Mouse (Mus musculus): ENCODE measurements around the gene Ddx25. TPM values are rescaled to one million over a fixed set of nuclear protein-coding genes. Genes with fewer than 3 reads are reported as not detected.

Ddx25 gene
- polyA plus RNA-seq, 1 experiment from 2014 or later, result 1.2 TPM

- Histone ChIP-seq H3K4me1 (ENCODE audit: control insufficient read depth, insufficient read depth, low read length) (0 out of 2 replicates have a peak, but pooled peaks cover 1% of the 10 kb centered on the region), H3K36me3 (ENCODE audit: control insufficient read depth, insufficient read depth, low read length) (no peaks in the 10 kb centered on the region), H3K27ac (ENCODE audit: low read length) (no peak overlapping the region), H3K27me3 (ENCODE audit: control insufficient read depth, insufficient read depth, low read length) (no peaks in the 10 kb centered on the region), H3K9me3 (replicated peaks; ENCODE audit: control insufficient read depth, low read length) (no peaks in the 10 kb centered on the region), H3K9ac (ENCODE audit: low read length) (no peak overlapping the region), H3K4me2 (ENCODE audit: low read depth, low read length) (no peak overlapping the region), H3K4me3 (replicated peaks; ENCODE audit: low read length) (no peak overlapping the region)
- 73% methylated on average over 3 of the region's 3 CpGs for WGBS
- ATAC-seq (ENCODE audit: insufficient read depth, low FRiP score), result no peak
Observed at GRCm38 (mm10) chr9:35529141-35529540, 29.2 kb downstream of the Ddx25 start.

GRCm38 (mm10) chr9:35523941-35524411 lies 34.4 kb downstream of the Ddx25 start:
- no peak overlapping the region for H3K4me3 ChIP-seq (replicated peaks; ENCODE audit: low read length)
- 0 out of 2 replicates have a peak, but pooled peaks cover 6% of the 10 kb centered on the region for H3K4me1 ChIP-seq (ENCODE audit: control insufficient read depth, insufficient read depth, low read length)
- no peaks in the 10 kb centered on the region for H3K27me3 ChIP-seq (ENCODE audit: control insufficient read depth, insufficient read depth, low read length)
- H3K36me3 ChIP-seq (ENCODE audit: control insufficient read depth, insufficient read depth, low read length), result no peaks in the 10 kb centered on the region
- H3K27ac ChIP-seq (ENCODE audit: low read length), result peak overlapping the region; percentile 74; the same call in 1 of the 2 replicates
- no peaks in the 10 kb centered on the region for H3K9me3 ChIP-seq (replicated peaks; ENCODE audit: control insufficient read depth, low read length)
- no peak overlapping the region for H3K9ac ChIP-seq (ENCODE audit: low read length)
- H3K4me2 ChIP-seq (ENCODE audit: low read depth, low read length), result no peak overlapping the region; the same call in 1 of the 2 replicates
- ATAC-seq (ENCODE audit: insufficient read depth, low FRiP score), result peak; percentile 78
- 10% methylated on average over 7 of the region's 7 CpGs for WGBS

DNA sequence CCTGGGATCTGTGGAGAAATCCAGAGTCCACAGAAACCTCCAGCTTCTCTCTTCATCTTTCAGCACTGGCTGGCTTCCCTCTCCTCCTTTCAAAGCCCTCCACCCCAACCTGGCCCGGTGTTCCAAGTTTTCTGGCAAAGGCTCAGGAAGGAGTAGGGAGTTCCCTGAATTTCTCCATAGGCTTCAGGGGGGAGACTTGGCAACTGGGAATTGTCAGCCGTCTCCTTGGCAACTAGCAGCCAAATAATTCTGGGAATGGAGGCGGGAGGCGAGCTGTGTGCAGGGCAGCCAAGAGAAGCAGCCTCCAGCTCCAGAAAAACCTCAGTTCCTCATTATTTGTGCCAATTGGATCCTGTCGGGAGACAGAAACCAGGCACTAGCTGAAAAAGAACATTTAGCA lies 34.8 kb downstream of the Ddx25 start:
- peak; percentile 89; the same call in 1 of the 2 replicates for ATAC-seq (ENCODE audit: insufficient read depth, low FRiP score)
- 25% methylated on average over 5 of the region's 5 CpGs for WGBS
- H3K27ac ChIP-seq (ENCODE audit: low read length), result peak overlapping the region; percentile 74; the same call in 1 of the 2 replicates

DNA sequence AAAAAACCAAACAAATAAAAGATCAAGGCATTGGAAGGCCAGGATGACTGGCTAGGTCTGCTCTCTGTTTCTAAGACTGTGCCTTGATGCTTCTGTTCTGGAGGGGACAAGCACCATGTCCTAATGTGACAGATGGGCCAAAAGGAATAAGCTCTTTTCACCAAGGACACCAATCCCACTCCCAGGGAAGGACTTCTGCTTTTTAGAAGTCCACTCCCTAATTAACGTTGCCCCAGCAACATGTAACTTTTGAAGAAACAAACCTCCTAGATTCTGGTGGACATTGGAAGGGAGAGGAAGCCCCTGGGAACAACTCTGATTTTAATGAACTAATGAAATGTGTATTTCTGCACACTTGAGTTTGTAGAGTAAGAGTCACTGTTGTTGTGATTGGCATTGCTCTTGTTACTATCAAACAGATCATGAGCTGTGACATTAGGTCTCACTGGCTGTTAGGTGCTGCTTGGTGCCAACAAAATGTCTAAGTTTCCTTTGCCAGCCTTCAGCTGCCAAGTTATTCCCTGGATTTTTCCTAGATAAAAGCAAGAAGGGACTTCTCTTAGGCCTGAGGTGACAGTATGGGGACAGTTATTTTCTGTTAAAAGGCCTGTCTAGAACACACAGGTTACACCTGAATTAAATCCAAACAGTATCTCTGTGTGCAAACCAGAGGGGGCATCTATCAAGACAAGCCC lies 35.4 kb downstream of the Ddx25 start:
- H3K4me1 ChIP-seq (ENCODE audit: control insufficient read depth, insufficient read depth, low read length), result 0 out of 2 replicates have a peak, but pooled peaks cover 6% of the 10 kb centered on the region
- no peaks in the 10 kb centered on the region for H3K27me3 ChIP-seq (ENCODE audit: control insufficient read depth, insufficient read depth, low read length)
- ATAC-seq (ENCODE audit: insufficient read depth, low FRiP score), result no peak
- H3K9me3 ChIP-seq (replicated peaks; ENCODE audit: control insufficient read depth, low read length), result no peaks in the 10 kb centered on the region
- no peak overlapping the region for H3K9ac ChIP-seq (ENCODE audit: low read length)
- no peaks in the 10 kb centered on the region for H3K36me3 ChIP-seq (ENCODE audit: control insufficient read depth, insufficient read depth, low read length)
- no peak overlapping the region for H3K4me2 ChIP-seq (ENCODE audit: low read depth, low read length)
- no peak overlapping the region for H3K4me3 ChIP-seq (replicated peaks; ENCODE audit: low read length)
- WGBS, result 81% methylated on average over 1 of the region's 1 CpGs
- no peak overlapping the region for H3K27ac ChIP-seq (ENCODE audit: low read length)

More for the DNA sequence above, 34.8 kb downstream of the Ddx25 start:
- Histone ChIP-seq H3K27me3 (ENCODE audit: control insufficient read depth, insufficient read depth, low read length) (no peaks in the 10 kb centered on the region), H3K4me3 (replicated peaks; ENCODE audit: low read length) (no peak overlapping the region), H3K9ac (ENCODE audit: low read length) (no peak overlapping the region), H3K4me2 (ENCODE audit: low read depth, low read length) (no peak overlapping the region; the same call in 1 of the 2 replicates), H3K4me1 (ENCODE audit: control insufficient read depth, insufficient read depth, low read length) (0 out of 2 replicates have a peak, but pooled peaks cover 6% of the 10 kb centered on the region), H3K9me3 (replicated peaks; ENCODE audit: control insufficient read depth, low read length) (no peaks in the 10 kb centered on the region), H3K36me3 (ENCODE audit: control insufficient read depth, insufficient read depth, low read length) (no peaks in the 10 kb centered on the region)

DNA sequence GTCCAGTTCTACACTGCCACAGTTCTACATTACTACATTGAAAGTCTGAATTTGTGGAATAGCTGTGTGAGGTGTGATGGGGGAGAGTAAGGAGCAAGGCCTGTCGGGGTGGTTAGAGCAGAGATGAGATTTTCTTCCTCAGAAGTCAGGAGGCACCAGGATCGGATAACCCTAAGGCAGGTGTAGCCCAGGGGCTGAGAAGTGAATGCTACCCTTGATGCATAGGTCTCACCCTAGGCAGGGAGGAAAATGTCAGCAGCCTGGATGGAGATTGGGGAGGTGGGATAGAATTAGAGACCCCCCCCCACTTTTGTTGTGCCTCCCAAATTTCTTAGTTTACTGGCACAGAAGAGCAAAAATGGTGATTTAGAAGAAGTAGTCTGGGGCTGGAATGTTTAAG lies 36.1 kb downstream of the Ddx25 start:
- ATAC-seq (ENCODE audit: insufficient read depth, low FRiP score), result no peak
- Histone ChIP-seq H3K4me1 (ENCODE audit: control insufficient read depth, insufficient read depth, low read length) (0 out of 2 replicates have a peak, but pooled peaks cover 6% of the 10 kb centered on the region), H3K27ac (ENCODE audit: low read length) (no peak overlapping the region), H3K36me3 (ENCODE audit: control insufficient read depth, insufficient read depth, low read length) (no peaks in the 10 kb centered on the region), H3K4me2 (ENCODE audit: low read depth, low read length) (no peak overlapping the region), H3K27me3 (ENCODE audit: control insufficient read depth, insufficient read depth, low read length) (no peaks in the 10 kb centered on the region), H3K9ac (ENCODE audit: low read length) (no peak overlapping the region), H3K4me3 (replicated peaks; ENCODE audit: low read length) (no peak overlapping the region), H3K9me3 (replicated peaks; ENCODE audit: control insufficient read depth, low read length) (no peaks in the 10 kb centered on the region)
- 70% methylated on average over 2 of the region's 2 CpGs for WGBS

DNA sequence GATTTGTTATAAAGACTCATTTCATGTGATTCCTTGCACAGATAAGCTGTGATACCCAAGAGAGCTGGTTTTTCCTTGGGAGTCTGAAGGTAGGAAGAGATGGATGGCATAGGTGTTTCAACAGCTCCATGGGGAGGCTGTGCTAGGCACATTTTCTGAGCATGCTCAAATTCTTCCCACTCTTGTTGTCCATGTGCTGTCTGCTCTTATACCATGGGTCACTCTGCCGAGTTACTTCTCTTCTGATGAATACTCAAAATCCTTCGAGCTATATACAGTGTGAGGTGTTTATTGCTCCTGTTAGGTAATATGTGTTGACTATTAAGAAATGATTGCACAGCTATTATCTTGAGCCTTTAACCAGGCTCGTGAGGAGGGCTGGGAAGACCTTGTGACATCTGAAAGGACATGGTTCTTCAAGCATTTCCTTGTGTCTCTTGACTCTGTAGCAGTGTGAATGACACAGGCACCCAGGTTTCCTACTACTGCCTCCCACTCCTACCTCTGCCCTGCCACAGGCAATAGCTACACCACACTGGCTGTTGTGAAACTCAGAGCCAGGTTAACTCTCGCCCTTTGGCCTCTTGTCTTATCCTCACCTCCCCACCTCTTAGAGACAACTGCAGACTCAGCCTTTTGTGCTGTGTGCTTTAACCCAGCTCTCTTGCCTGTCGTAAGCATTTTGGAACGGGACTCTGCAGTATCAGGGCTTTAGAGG lies 37.5 kb downstream of the Ddx25 start:
- WGBS, result 68% methylated on average over 6 of the region's 6 CpGs
- H3K4me3 ChIP-seq (replicated peaks; ENCODE audit: low read length), result no peak overlapping the region
- no peaks in the 10 kb centered on the region for H3K36me3 ChIP-seq (ENCODE audit: control insufficient read depth, insufficient read depth, low read length)
- peak; percentile 22; the same call in 1 of the 2 replicates for ATAC-seq (ENCODE audit: insufficient read depth, low FRiP score)
- no peaks in the 10 kb centered on the region for H3K27me3 ChIP-seq (ENCODE audit: control insufficient read depth, insufficient read depth, low read length)
- no peak overlapping the region for H3K27ac ChIP-seq (ENCODE audit: low read length)
- 0 out of 2 replicates have a peak, but pooled peaks cover 6% of the 10 kb centered on the region for H3K4me1 ChIP-seq (ENCODE audit: control insufficient read depth, insufficient read depth, low read length)
- no peaks in the 10 kb centered on the region for H3K9me3 ChIP-seq (replicated peaks; ENCODE audit: control insufficient read depth, low read length)
- H3K9ac ChIP-seq (ENCODE audit: low read length), result no peak overlapping the region
- no peak overlapping the region for H3K4me2 ChIP-seq (ENCODE audit: low read depth, low read length)

GRCm38 (mm10) chr9:35518169-35518568 lies 40.2 kb downstream of the Ddx25 start, which contains the start of gene Gm1113:
Gene Gm1113 (minus strand): TSS chr9:35518269.
- Histone ChIP-seq H3K9me3 (replicated peaks; ENCODE audit: control insufficient read depth, low read length) (no peaks in the 10 kb centered on the region), H3K27me3 (ENCODE audit: control insufficient read depth, insufficient read depth, low read length) (no peaks in the 10 kb centered on the region), H3K4me3 (replicated peaks; ENCODE audit: low read length) (no peak within 1 kb of the TSS), H3K4me2 (ENCODE audit: low read depth, low read length) (no peak within 1 kb of the TSS), H3K9ac (ENCODE audit: low read length) (no peak within 1 kb of the TSS), H3K36me3 (ENCODE audit: control insufficient read depth, insufficient read depth, low read length) (no peaks in the 10 kb centered on the region), H3K4me1 (ENCODE audit: control insufficient read depth, insufficient read depth, low read length) (no peaks in the 10 kb centered on the region), H3K27ac (ENCODE audit: low read length) (no peak within 1 kb of the TSS)
- ATAC-seq (ENCODE audit: insufficient read depth, low FRiP score), result no peak
- 63% methylated on average over 3 of the region's 3 CpGs for WGBS

GRCm38 (mm10) chr9:35516711-35517110 lies 41.6 kb downstream of the Ddx25 start:
- Histone ChIP-seq H3K27me3 (ENCODE audit: control insufficient read depth, insufficient read depth, low read length) (no peaks in the 10 kb centered on the region), H3K27ac (ENCODE audit: low read length) (no peak overlapping the region), H3K9ac (ENCODE audit: low read length) (no peak overlapping the region), H3K4me3 (replicated peaks; ENCODE audit: low read length) (no peak overlapping the region), H3K9me3 (replicated peaks; ENCODE audit: control insufficient read depth, low read length) (no peaks in the 10 kb centered on the region), H3K4me1 (ENCODE audit: control insufficient read depth, insufficient read depth, low read length) (no peaks in the 10 kb centered on the region), H3K4me2 (ENCODE audit: low read depth, low read length) (no peak overlapping the region), H3K36me3 (ENCODE audit: control insufficient read depth, insufficient read depth, low read length) (no peaks in the 10 kb centered on the region)
- no peak for ATAC-seq (ENCODE audit: insufficient read depth, low FRiP score)
- 91% methylated on average over 16 of the region's 16 CpGs for WGBS

GRCm38 (mm10) chr9:35516182-35516581 lies 42.1 kb downstream of the Ddx25 start:
- H3K27me3 ChIP-seq (ENCODE audit: control insufficient read depth, insufficient read depth, low read length), result no peaks in the 10 kb centered on the region
- no peaks in the 10 kb centered on the region for H3K36me3 ChIP-seq (ENCODE audit: control insufficient read depth, insufficient read depth, low read length)
- H3K4me3 ChIP-seq (replicated peaks; ENCODE audit: low read length), result no peak overlapping the region
- 87% methylated on average over 5 of the region's 5 CpGs for WGBS
- no peak for ATAC-seq (ENCODE audit: insufficient read depth, low FRiP score)
- H3K9me3 ChIP-seq (replicated peaks; ENCODE audit: control insufficient read depth, low read length), result no peaks in the 10 kb centered on the region
- no peak overlapping the region for H3K9ac ChIP-seq (ENCODE audit: low read length)
- no peaks in the 10 kb centered on the region for H3K4me1 ChIP-seq (ENCODE audit: control insufficient read depth, insufficient read depth, low read length)
- no peak overlapping the region for H3K4me2 ChIP-seq (ENCODE audit: low read depth, low read length)
- no peak overlapping the region for H3K27ac ChIP-seq (ENCODE audit: low read length)
